Mouse (Mus musculus) megakaryocyte-erythroid progenitor cell, adult 5 weeks (primary cell): ENCODE measurements around the gene Zkscan4. TPM values are rescaled to one million over a fixed set of nuclear protein-coding genes. Genes with fewer than 3 reads are reported as not detected.

Experiments
- polyA plus RNA-seq: library from polyadenylated mRNA; stranded (reverse); fragments of >175 nt; gene quantifications from 2 replicates; pipeline ENCODE4 v1.2.3, GENCODE M21; 2012

The Zkscan4 gene
- 0.16 TPM in 1 of 2 replicates, not detected in the other for polyA plus RNA-seq

GRCm38 (mm10) chr13:21478759-21479670, at the start of gene Zkscan4, which contains the start of gene Gm10065:
TSS of gene Zkscan4 (plus strand) at chr13:21478907.
TSS of gene Gm10065 (minus strand) at chr13:21479441.

GRCm38 (mm10) chr13:21440503-21441206, 38.1 kb upstream of the Zkscan4 start, which contains the start of gene Pgbd1:
TSS of gene Pgbd1 (minus strand) at chr13:21441058.

GRCm38 (mm10) chr13:21453449-21453848, 25.3 kb upstream of the Zkscan4 start, which contains the start of gene Zscan26:
TSS of gene Zscan26 (minus strand) at chr13:21453730.

GRCm38 (mm10) chr13:21468061-21469019, 10.4 kb upstream of the Zkscan4 start, which contains the start of gene Nkapl:
TSS of gene Nkapl (minus strand) at chr13:21468509.

GRCm38 (mm10) chr13:21495080-21495479, 16.4 kb downstream of the Zkscan4 start, which contains the start of gene AK157302:
TSS of gene AK157302 (plus strand) at chr13:21495223.

GRCm38 (mm10) chr13:21501182-21501581, 22.5 kb downstream of the Zkscan4 start, which contains the start of gene Gm11273:
TSS of gene Gm11273 (minus strand) at chr13:21501418.

GRCm38 (mm10) chr13:21530781-21531201, 52.1 kb downstream of the Zkscan4 start, which contains the start of gene Zkscan8:
TSS of gene Zkscan8 (minus strand) at chr13:21531120.

Other genes starting within 250 kb of the Zkscan4 start
- not detected in 2 replicates for gene Gpx5, start 186.2 kb upstream of the Zkscan4 start, polyA plus RNA-seq
- gene Gpx6, start 166.8 kb upstream of the Zkscan4 start, polyA plus RNA-seq = not detected in 2 replicates
- gene Olfr1367, start 132.0 kb upstream of the Zkscan4 start, polyA plus RNA-seq = not detected in 2 replicates
- gene Zscan12, start 116.1 kb upstream of the Zkscan4 start, polyA plus RNA-seq = 1.9 and 2.0 TPM in 2 replicates
- 4.7 and 4.8 TPM in 2 replicates for gene Zkscan3, start 76.2 kb upstream of the Zkscan4 start, polyA plus RNA-seq
- 0.14 and 0.18 TPM in 2 replicates for gene Pgbd1, start 37.8 kb upstream of the Zkscan4 start, polyA plus RNA-seq
- 2.0 and 2.2 TPM in 2 replicates for gene Zscan26, start 25.2 kb upstream of the Zkscan4 start, polyA plus RNA-seq
- 0.14 and 0.33 TPM in 2 replicates for gene Nkapl, start 10.4 kb upstream of the Zkscan4 start, polyA plus RNA-seq
- gene Gm10065, start 534 bp downstream of the Zkscan4 start, polyA plus RNA-seq = not detected in 2 replicates
- not detected in 2 replicates for gene AK157302, start 16.3 kb downstream of the Zkscan4 start, polyA plus RNA-seq
- gene Gm11273, start 22.5 kb downstream of the Zkscan4 start, polyA plus RNA-seq = 31.4 and 32.2 TPM in 2 replicates
- gene Zkscan8, start 52.2 kb downstream of the Zkscan4 start, polyA plus RNA-seq = 1.0 and 1.8 TPM in 2 replicates
- gene Olfr1366, start 63.9 kb downstream of the Zkscan4 start, polyA plus RNA-seq = not detected in 2 replicates
- not detected in 2 replicates for gene Olfr1535, start 81.0 kb downstream of the Zkscan4 start, polyA plus RNA-seq
- not detected in 2 replicates for gene Olfr1364, start 102.9 kb downstream of the Zkscan4 start, polyA plus RNA-seq
- not detected in 2 replicates for gene Olfr1362, start 135.1 kb downstream of the Zkscan4 start, polyA plus RNA-seq
- gene Olfr11, start 163.6 kb downstream of the Zkscan4 start, polyA plus RNA-seq = not detected in 2 replicates
- 0.03 TPM in 1 of 2 replicates, not detected in the other for gene Olfr1361, start 184.5 kb downstream of the Zkscan4 start, polyA plus RNA-seq
- not detected in 2 replicates for gene Olfr1360, start 198.5 kb downstream of the Zkscan4 start, polyA plus RNA-seq
- not detected in 2 replicates for gene Olfr1359, start 219.2 kb downstream of the Zkscan4 start, polyA plus RNA-seq
- 1.1 and 2.1 TPM in 2 replicates for gene Hist1h2bl, start 237.2 kb downstream of the Zkscan4 start, polyA plus RNA-seq
- gene Hist1h2ai, start 237.5 kb downstream of the Zkscan4 start, polyA plus RNA-seq = 16.6 and 27.9 TPM in 2 replicates
- gene Hist1h3h, start 238.8 kb downstream of the Zkscan4 start, polyA plus RNA-seq = 27.0 and 31.9 TPM in 2 replicates
- gene Hist1h2bm, start 243.1 kb downstream of the Zkscan4 start, polyA plus RNA-seq = 1.7 and 4.9 TPM in 2 replicates